Mouse (Mus musculus): ENCODE measurements around the gene Ndufa3.
A peak's percentile ranks its signal among the peaks of the same experiment; 100 is the strongest.
"Not testable (repeated sequence)": the region's sequence is repeated elsewhere in the genome, so short reads cannot be mapped to it uniquely, and the experiment has no call there.

The Ndufa3 gene

DNA sequence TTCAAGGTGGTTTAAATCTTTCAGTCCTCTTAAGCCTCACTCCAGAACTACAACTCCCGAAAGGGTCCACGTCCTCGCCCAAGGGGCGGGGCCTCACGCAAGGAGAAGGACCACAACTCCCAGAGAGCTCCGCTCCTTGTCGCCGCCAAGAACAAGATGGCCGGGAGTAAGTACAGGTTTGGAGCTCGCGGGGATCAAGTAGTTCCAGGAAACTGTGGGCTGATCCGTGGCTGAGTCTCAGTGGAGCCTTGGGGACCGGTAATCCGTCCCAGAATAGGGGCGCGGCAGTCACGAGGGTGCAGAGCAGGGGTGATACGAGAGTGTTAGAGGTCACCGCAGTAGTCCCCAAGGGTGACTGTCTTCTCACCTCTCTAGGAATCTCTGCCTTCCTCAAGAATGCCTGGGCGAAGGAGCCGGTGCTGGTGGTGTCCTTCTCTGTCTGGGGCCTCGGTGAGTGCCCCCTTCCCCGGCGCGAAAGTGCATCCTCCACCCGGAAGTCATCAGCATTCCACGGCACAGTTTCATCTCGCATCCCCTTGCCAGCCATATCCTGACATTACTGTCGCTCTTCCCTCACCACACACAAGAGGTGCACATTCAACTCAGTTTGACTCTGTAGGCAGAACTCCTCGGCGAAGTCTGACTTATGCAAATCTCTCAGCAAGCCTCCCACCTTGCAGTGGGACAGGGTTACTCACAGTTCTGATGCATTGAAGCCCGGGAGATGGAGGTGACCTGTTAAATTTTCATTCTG, at the start of gene Ndufa3:
Gene Ndufa3 (plus strand): TSS at position 132 of the 754 bp plus-strand sequence.
- DNase-seq = peak; percentile 88

DNA sequence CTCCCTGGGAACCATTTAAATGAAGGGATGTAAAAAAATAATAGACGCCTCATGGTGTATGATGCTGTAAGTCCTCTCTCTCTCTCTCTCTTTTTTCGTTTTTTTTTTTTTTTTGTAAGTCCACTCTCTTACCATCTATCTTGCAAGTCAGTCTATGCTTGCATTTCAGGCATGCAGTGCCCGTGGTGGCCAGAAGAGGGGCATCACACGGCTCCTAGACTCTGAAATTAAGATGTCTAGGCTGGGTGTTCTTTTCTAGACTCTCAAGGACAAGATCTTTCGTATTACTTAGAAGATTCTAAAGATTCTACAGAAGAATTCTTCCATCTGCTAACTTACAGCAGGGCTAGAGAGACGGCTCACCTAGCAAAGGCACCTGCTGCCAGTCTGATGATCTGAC, 47.4 kb upstream of the Ndufa3 start:
- DNase-seq = no peak

DNA sequence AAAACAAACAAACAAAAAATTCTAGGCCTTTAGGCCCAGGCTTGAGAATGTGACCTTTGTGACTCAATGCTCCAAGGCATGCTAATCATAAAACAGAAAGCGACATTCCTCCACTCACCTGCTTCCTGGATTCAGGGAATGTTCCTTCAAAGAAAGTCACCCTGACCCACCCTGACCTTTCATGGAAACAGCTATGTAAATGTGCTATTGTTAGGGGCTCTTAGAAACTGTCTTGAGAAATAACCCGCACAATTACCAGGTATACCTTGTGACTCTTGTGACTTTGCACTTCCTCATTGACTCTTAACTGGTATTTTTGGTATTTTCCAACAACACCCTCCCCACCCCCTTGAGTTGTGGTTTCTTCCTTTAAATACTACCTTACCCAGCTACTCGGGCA, 46.6 kb upstream of the Ndufa3 start:
- not testable (repeated sequence) for DNase-seq

DNA sequence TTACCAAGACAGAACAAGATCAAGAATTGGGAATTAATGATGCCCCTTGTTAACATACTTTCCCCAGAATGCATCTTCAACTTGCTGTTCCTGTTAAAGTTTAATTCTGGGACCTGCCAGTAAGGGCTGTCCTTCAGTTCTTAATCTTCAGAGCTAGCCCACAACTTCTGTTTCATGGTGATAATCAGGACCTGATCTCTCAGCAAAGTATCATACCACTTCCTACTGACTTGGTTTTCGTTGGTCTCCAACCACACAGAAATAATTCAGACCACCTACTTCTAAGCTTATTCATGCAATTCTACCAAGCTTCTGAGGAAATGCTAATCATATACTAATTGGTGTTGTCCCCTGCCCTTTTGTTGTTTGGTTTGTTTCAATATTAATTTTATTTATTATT, 45.3 kb upstream of the Ndufa3 start:
- no peak for DNase-seq

DNA sequence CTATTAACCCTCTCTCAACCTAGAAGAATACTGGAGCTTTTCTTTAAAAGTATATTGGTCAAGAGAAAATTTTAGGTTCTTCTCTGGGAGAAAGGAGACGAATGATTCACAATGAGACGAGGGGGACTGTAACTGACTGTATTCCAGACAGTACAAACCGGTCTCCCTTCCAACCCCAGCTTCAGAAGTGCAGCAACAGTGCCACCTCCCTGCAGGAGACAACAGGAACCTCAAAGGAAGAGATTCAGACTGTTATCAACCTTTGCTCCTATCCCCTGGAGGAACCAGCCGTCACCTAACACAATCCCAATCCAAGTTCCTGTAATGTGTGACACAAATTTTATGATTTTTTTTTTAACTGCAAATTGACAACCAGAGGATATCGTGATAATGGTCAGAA, 43.0 kb upstream of the Ndufa3 start:
- DNase-seq = no peak

DNA sequence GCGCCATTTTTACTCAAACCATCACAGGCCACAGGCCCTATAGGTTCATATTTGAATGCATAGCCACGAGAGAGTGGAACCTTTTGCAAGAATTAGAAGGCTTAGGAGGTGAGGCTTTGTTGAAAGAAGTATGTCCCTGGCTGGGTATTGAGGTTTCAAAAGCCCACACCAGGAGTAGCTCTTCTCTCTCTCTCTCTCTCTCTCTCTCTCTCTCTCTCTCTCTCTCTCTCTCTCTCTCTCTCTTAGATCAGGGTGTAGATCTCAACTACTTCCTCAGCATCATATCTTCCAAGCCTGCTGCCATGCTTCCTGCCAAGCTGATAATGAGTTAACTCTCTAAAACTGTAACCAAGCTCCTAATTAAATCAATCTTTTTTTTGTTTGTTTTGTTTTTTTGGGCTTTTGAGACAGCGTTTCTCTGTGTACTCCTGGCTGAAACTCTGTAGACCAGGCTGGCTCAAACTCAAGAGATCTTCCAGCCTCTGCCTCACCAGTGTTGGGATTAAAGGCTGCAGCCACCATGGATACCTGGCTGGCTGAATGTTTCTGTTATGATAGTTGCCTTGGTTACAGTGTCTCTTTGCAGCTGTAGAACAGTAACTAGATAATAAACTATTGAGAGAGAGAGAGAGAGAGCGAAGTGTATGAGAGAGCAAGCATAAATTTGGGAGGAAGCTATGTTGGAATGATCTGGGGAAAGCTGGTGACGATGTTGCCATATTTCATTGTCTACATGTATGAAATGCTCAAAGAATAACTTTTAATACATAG, 40.6 kb upstream of the Ndufa3 start:
- no peak for DNase-seq

DNA sequence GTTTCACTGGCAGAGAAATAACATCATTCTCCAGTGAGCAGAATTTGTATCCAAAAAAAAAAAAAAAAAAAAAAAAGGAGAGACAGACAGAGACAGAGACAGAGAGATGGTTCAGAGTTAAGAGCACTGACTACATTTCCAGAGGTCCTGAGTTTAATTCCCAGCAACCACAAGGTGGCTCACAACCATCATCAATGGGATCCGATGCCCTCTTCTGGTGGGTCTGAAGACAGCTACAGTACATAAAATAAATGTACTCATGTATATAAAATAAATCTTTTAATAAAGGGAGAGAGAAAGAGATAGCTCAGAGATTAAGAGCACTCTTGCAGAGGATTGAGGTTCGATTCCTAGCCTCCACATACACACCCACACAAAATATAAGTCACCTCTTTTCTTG, 39.0 kb upstream of the Ndufa3 start:
- no peak for DNase-seq

DNA sequence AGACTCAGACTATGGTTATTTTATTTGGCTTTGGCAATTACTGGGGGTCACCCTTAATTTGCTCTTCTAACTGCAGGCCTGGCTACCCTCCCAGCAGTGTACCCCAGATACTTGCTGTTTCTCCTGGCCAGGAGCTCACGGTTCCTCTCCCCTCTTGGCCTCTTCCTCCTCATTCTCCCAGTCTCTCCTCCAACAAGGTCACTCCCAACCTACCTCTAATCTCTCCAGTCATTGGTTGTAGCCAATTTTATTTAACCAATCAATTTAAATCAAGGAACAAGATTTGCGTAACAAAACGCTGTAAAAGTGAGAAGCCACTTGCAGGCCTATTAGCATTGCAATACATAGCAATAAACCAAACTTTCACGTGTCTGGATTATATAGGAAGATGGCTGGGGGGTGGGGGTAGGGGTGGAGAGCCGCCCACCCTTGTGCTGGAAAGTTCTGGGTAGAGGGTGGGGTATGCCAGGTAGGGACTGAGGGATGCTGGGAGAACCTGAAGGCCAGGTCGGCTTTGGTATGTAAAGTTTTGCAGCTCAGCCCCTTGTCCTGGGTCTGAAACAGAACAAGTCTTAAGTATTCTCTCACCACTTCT, 38.1 kb upstream of the Ndufa3 start:
- DNase-seq = no peak

DNA sequence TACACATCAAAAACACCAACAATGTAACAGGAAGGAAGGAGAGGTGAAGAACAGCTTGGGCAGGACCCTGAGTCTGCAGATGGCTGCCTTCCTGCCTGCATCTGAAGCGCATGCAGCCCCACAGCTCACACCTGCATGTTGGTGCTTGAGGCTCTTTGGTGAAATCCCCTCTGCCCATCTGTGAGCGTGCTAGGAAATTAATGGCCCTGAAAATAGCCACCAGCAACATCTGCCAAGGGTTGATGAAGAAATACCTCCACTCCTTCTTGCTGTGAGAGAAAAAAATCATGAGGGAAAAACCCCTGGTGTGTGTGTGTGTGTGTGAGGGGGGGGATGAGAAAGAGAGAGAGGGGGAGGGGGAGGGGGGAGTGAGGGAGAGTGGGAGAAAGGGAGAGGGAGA, 37.1 kb upstream of the Ndufa3 start:
- no peak for DNase-seq

DNA sequence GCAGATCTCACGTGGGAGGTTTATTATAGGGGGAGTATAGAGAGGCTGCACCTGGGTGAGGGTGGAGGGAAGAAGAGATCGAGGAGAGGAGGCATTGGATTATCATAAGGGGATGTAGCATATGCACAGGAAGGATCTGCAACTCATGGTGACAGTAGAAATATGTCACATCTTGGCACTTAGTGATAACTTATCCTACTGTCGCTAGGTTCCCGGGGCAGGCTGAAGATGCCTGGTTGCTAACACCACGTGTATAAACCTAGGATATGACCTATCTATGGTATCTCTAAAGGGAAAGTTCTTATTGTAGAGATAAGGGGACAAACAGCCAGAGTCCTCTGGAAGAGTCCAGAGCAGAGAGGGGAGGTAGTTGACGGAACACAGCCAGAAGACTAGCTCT, 31.4 kb upstream of the Ndufa3 start:
- DNase-seq = no peak

DNA sequence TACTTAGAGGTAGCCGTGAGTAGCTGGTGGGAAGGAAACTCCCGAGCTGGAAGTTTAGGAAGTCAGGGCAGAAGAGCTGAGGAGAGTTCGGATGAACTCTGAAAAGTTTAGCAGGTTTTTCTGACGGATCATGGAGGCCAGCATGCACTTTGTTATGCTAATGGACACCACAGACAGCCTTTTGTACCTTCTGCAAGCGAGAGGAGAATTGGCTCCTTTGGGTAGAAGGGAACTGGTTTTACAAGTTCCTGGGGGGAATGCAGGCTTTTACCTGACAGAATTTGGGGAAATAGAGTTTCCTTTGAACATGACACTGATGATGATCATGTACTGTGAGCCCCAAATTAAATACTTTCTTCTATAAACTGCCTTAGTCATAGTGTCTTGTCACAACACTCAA, 30.9 kb upstream of the Ndufa3 start:
- no peak for DNase-seq

DNA sequence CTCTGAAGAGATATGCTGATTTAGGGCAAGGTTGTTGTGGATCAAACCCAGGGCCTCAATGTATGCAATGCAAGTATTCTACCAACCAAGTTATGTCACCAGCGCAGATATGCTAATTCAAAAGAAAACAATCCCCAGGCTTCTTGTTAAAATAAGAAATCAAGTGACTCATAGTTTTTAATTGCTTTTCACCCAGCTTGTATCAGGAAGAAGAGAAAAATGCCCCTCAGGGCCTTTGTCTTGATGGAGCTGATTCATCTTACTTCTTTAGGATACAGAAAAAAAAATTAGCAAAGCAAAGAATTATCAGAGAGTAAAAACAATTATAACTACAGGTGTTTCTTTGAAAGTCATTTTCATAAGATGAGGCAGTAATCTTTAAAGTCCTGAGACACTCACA, 29.9 kb upstream of the Ndufa3 start:
- no peak for DNase-seq

DNA sequence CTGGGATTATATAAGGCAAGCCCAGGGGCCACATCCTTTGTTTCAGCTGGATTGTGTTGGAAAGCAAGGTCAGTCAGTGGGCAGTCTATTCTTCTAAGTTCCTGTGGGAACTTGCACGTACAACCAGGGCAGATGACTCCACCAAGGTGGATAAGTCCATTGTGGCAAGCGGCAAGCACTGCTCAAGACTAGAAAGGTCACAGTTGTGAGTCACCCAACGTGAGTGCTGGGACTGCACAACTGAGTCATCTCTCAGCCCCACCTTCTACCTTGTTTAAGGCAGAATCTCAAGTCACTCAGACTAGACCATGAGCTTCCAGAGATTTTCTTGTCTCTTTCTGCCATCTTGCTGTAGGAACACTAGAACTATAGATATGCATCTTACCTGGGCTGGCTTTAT, 26.6 kb upstream of the Ndufa3 start:
- no peak for DNase-seq

DNA sequence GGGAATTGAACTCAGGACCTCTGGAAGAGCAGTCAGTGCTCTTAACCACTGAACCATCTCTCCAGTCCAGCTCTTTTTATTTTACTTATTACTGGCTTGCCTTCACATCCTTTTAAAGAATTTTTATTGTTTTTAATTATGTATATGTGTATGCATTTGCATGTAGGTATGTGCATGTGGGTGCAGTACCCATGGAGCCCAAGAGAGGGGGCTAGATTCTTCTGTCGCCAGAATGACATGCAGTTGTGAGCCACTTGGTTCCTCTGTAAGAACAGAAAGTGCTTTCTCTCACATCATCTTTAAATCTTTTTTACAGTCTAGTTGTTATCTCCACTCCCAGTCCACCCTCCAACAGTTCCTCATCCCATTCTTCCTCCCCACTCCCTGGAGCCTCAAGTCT, 25.6 kb upstream of the Ndufa3 start:
- DNase-seq = no peak

DNA sequence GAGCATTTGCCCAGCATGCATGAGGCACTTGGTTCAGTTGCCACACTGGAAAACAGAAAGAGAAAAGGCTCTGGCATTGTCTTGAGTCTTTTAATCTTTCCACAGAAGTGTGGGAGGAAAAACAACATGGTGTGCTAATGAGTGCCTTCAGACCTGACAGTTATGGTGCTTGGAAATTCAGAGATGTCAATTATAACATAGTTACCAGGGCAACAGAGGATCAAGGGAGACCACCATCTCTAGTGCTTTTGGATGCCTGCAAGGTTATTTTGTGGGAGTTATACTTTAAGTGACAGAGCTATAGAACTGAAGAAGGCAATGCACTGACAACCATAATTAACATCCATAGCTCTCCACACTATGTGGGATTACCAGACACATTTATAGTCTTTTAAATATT, 23.3 kb upstream of the Ndufa3 start:
- no peak for DNase-seq

DNA sequence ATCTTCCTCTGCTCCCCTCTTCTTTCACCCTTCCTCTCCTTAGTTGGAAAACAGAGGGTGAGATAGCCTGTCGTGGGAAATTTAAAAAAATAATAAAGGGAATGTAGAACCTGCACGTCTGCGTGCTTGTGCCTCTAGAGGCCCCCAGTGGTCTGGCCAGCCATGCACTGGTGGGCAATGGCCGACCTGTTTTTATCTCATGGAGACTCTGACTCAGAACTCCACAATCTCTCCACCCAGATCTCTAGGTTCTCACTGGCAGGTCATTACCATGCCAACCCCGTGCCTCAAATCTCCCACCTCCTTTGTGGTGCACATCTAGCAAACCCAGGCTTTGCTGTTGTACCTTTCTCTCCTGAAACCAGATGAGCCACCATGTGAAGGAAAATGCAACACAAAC, 22.5 kb upstream of the Ndufa3 start:
- DNase-seq = no peak

DNA sequence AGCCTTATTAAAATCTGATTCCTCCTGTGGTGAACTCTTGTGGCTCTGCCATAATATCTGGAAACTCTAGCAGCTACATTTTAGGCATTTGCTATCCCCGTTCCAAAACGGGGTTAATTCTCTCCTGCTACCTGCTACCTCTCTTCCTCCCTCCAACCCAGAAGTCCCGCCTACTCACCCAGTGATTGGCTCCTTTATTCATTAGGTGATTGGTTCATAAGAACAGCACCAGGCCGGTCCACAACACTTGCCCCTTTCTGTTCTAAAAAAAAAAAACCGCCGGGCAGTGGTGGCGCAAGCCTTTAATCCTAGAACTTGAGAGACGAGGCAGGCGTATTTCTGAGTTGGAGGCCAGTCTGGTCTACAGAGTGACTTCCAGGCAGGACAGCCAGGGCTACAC, 22.0 kb upstream of the Ndufa3 start:
- peak; percentile 69 for DNase-seq

DNA sequence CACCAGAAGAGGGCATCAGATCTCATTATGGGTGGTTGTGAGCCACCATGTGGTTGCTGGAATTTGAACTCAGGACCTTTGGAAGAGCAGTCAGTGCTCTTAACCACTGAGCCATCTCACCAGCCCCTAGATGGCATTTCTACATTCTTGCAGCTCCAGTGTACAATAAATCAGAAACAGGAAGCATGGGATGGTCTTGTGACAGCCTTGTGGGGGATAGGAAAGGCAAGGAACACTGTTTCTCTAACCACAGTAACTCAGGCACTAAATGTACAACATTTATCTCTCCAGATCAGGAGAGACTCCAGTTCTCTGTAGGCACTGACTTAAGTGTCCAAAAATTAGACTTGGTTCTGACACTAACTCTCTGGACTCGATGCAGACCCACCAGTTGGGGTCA, 19.4 kb upstream of the Ndufa3 start:
- DNase-seq = not testable (repeated sequence)

DNA sequence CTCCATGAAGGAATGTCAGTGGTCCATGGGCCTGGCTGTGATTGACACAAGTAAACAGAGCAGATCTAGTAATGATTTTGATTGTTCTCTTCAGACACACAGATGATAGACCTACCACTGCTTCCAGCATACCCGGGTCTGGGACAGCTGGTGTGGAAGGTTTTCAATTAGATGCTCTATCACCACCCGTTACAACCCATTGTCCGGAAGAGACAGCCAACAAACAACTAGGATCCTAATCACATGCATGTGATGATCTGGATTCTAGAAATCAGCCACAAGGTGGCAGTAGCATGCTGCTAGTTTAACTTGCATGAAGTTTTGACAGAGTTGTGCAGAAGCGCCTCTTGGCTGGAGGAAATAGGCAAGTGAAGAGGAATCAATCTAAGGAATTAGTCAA, 16.1 kb upstream of the Ndufa3 start:
- DNase-seq = peak; percentile 49

DNA sequence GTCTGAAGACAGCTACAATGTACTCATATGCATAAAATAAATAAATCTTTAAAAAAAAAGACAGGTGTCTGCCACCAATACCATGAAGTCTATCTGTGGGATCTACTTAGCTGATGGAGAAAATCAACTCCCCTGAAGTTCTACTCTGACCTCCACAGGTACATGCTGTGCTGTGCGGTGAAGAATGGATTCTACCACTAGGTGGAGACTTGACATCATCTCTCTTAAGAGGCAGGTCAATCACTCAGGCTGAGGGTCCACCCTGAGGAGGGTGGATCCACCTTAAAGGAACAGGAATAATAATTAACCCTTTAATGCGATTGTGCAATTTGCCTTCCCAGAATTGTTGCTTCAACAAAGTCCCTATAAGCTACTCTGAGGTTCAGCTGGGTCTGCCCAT, 10.4 kb upstream of the Ndufa3 start:
- DNase-seq = peak; percentile 41

DNA sequence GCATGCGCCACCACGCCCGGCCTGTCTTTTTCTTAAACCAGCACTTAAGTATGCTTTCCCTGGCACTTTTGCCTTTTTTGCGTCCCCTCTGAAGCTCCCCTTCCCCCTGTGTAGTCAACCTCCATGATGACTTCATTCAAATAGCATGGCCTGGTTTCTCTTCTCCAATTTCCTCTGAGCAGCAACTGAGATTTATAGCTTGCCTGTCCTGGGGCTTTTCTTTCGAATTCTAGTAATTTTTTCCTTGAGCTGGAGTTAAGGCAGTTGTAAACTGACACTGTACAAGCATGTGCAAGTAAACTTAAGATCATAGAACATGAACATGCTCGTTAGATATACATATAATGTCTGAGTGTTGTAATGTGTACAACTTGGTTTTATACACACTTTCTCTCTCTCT, 9.8 kb upstream of the Ndufa3 start:
- no peak for DNase-seq

DNA sequence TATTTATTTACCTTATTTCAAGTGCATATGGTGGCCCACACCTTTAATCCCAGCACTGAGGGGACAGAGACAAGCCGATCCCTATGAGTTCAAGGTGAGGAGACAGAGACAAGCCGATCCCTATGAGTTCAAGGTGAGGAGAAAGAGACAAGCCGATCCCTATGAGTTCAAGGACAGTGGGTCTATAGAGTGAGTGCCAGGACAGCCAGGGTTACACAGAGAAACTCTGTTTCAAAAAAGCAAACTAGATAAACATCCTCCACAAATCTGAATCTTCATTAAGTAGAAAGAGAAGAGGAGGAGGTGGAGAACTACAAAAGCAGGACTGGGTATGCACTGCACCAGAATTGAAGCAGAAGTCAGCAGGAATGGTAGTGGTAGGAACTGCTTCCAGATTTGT, 8.5 kb upstream of the Ndufa3 start:
- no peak for DNase-seq

DNA sequence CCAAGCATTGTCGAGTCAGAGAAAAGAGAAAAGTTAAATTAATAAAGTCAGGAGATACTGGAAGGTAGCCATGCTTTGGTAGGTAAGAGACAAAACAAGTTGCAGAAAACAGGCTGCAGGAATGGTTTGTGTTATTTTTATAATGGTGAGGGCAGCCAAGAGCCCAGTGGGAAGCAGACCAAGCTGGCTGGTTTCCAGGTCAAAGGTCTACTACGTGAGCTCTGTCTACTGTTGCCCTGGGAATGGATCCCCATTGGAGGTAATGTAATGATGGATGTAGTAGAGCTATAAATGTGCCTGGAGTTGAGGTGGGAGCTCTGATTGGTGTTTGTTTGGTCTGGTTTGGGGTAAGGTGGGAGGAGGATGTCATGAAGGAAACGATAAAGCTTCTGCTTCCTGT, 8.1 kb upstream of the Ndufa3 start:
- DNase-seq = peak; percentile 76

DNA sequence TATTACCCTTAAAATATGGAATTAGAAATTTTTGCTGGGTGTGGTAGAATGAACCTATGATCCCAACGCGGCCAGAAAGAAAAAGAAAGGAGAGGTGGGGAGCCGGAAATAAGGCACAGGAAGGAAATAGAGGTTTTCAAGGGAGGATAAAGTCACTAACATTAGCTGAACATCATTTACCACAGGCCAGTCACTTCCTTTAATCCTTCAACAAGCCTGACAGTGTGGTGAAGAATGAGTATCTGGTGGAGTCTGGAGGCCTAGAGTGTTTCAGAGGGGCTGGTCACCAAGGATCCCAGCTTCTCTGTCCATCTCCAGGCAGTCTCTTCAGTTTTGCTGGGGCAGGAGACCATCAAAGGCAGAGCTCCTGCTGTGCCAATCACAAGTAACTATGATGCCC, 6.7 kb upstream of the Ndufa3 start:
- no peak for DNase-seq

Data from kidney, adult 11 months (tissue).